Mouse (Mus musculus): Measurements from ENCODE around the gene Gemin4. TPM values are rescaled to one million over a fixed set of nuclear protein-coding genes. Genes with fewer than 3 reads are reported as not detected.

The Gemin4 gene
- polyA plus RNA-seq, 1 experiment: 9.9 TPM

Other genes starting within 250 kb of the Gemin4 start
- 0.59 and 0.81 TPM in 2 replicates for gene 1700016K19Rik, start 217.8 kb downstream of the Gemin4 start, polyA plus RNA-seq (2012; rRNA removed)
- 23.1 and 25.6 TPM in 2 replicates for gene Rflnb, start 189.9 kb downstream of the Gemin4 start, polyA plus RNA-seq (2012; rRNA removed)
- 35.4 and 37.9 TPM in 2 replicates for gene Vps53, start 38.0 kb downstream of the Gemin4 start, polyA plus RNA-seq (2012; rRNA removed)
- gene Fam57a, start 38.0 kb downstream of the Gemin4 start, polyA plus RNA-seq (2012; rRNA removed): 14.8 and 15.4 TPM in 2 replicates
- 0.19 and 0.39 TPM in 2 replicates for gene Dbil5, start 56 bp downstream of the Gemin4 start, polyA plus RNA-seq (2012; rRNA removed)
- 9.6 and 10.5 TPM in 2 replicates for gene Mrm3, start 26.1 kb upstream of the Gemin4 start, polyA plus RNA-seq (2012; rRNA removed)
- 36.0 and 48.4 TPM in 2 replicates for gene Glod4, start 26.1 kb upstream of the Gemin4 start, polyA plus RNA-seq (2012; rRNA removed)
- gene Nxn, start 181.5 kb upstream of the Gemin4 start, polyA plus RNA-seq (2012; rRNA removed): 59.5 and 71.7 TPM in 2 replicates
- 19.6 and 21.5 TPM in 2 replicates for gene Timm22, start 189.3 kb upstream of the Gemin4 start, polyA plus RNA-seq (2012; rRNA removed)